Mouse (Mus musculus): ENCODE results near the gene Lingo1. TPM values are rescaled to one million over a fixed set of nuclear protein-coding genes. Genes with fewer than 3 reads are reported as not detected.

Gene Lingo1
- polyA plus RNA-seq, 1 experiment: 0.72 TPM

- no peak for DNase-seq (ENCODE audit: low read depth, low spot score)
- 34% methylated on average over 4 of the region's 4 CpGs for whole genome bisulfite sequencing
Measured at GRCm38 (mm10) chr9:56580101-56580500, 216.2 kb downstream of the Lingo1 start.

GRCm38 (mm10) chr9:56577405-56577804, 218.9 kb downstream of the Lingo1 start:
- WGBS: 77% methylated on average over 11 of the region's 11 CpGs
- no peak for DNase-seq (ENCODE audit: low read depth, low spot score)

GRCm38 (mm10) chr9:56572534-56573479, 223.5 kb downstream of the Lingo1 start:
- WGBS: 28% methylated on average over 23 of the region's 23 CpGs

More at GRCm38 (mm10) chr9:56572534-56573479, 223.5 kb downstream of the Lingo1 start:
- no peak for DNase-seq (ENCODE audit: low read depth, low spot score)

Other genes with a start within 250 kb of the Lingo1 start
- 2.2 and 3.0 TPM in 2 replicates for gene Odf3l1, start 68.2 kb upstream of the Lingo1 start, polyA plus RNA-seq (2012; rRNA removed)
- 7.7 and 9.0 TPM in 2 replicates for gene Cspg4, start 68.6 kb upstream of the Lingo1 start, polyA plus RNA-seq (2012; rRNA removed)
- 4.7 TPM in 2 replicates for gene Snx33, start 131.9 kb upstream of the Lingo1 start, polyA plus RNA-seq (2012; rRNA removed)
- gene Imp3, start 141.0 kb upstream of the Lingo1 start, polyA plus RNA-seq (2012; rRNA removed): 117 and 124 TPM in 2 replicates
- gene Snupn, start 154.4 kb upstream of the Lingo1 start, polyA plus RNA-seq (2012; rRNA removed): 3.2 and 3.9 TPM in 2 replicates
- gene Ptpn9, start 198.5 kb upstream of the Lingo1 start, polyA plus RNA-seq (2012; rRNA removed): 12.0 and 14.2 TPM in 2 replicates